Mouse (Mus musculus): ENCODE data around the gene Olfr1463.

Olfr1463 gene

GRCm38 (mm10) chr19:13231028-13231427 lies at the start of gene Olfr1463:
Gene Olfr1463, plus strand, starts transcription at chr19:13231328.
- no peak for DNase-seq (ENCODE audit: low read depth, low spot score)

GRCm38 (mm10) chr19:13185434-13185833 lies 45.7 kb upstream of the Olfr1463 start, which contains the start of gene Olfr1462:
Gene Olfr1462, plus strand, starts transcription at chr19:13185734.
- DNase-seq (ENCODE audit: low read depth, low spot score) = no peak

- no peak for DNase-seq (ENCODE audit: low read depth, low spot score)
These were observed 9.5 kb upstream of the Olfr1463 start for GRCm38 (mm10) chr19:13221666-13222065.

All from brain, adult 2 months (tissue).